In the genomic region with DNA sequence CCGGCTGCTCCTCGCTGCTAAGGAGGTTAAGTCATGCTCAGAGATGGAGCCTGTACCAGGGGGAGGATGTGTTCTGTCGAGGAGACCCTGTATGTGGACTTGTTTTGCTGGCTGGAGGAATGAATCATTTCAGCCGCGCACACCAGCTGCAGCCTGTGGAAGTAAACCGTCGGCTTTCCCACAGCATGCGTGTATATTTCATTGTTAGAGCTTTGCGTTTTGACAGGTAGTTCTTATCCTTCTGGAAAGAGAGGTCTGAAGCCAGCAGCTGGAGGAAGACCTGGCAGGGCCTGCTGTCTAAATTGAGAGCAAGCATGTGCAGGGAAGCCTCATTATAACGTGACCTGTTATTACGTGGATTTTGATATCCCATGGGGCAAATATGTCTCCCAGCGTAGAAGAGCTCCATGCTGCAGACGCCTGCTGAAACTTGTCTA, we compare ENCODE assay signal across 10 mouse cellular contexts.
DNase-seq lines count a peak whose midpoint lies in the region; ATAC-seq and TF ChIP-seq lines count a peak whose summit lies in the region.
"Had no signal": no experiment of that assay in that cellular context is flagged by ENCODE, and none has a peak within 500 bp of the region (broad histone marks: within the 10 kb centered on the region; RNA-seq: fewer than 3 reads in every experiment).

No protein-coding gene starts in this region.

- H3K4me1 ChIP-seq in hindbrain, embryonic 14.5 days (replicated peaks; ENCODE audit: control insufficient read depth, insufficient read depth, low read length): peaks cover 10% of the 10 kb centered on the region; the same call in 1 of the 2 replicates
- H3K4me1 ChIP-seq in hindbrain, embryonic 12.5 days: no peaks in the 10 kb centered on the region; the same call in 1 of the 2 replicates
- H3K4me1 ChIP-seq in midbrain, embryonic 16.5 days (ENCODE audit: control insufficient read depth, insufficient read depth, low read length): 0 out of 2 replicates have a peak, but pooled peaks cover 2% of the 10 kb centered on the region
- peaks cover 11% of the 10 kb centered on the region for H3K4me1 ChIP-seq in midbrain, embryonic 10.5 days
- H3K4me1 ChIP-seq in limb, embryonic 12.5 days (replicated peaks): peaks cover 45% of the 10 kb centered on the region
- H3K4me1 ChIP-seq in stomach, postnatal 0 days (replicated peaks; ENCODE audit: control insufficient read depth, insufficient read depth): no peaks in the 10 kb centered on the region

- 45% methylated on average over 13 of the region's 13 CpGs for WGBS in hindbrain, embryonic 14.5 days
- WGBS in hindbrain, embryonic 12.5 days: 58% methylated on average over 13 of the region's 13 CpGs
- WGBS in midbrain, embryonic 16.5 days: 57% methylated on average over 13 of the region's 13 CpGs
- 89% methylated on average over 13 of the region's 13 CpGs for WGBS in midbrain, embryonic 10.5 days
- WGBS in limb, embryonic 12.5 days: 36% methylated on average over 13 of the region's 13 CpGs
- 25% methylated on average over 13 of the region's 13 CpGs for WGBS in stomach, postnatal 0 days

- DNase-seq in hindbrain, embryonic 14.5 days (ENCODE audit: low spot score): no peak
- no peak for DNase-seq in midbrain, embryonic 10.5 days (ENCODE audit: low spot score)
- no peak for DNase-seq in stomach, postnatal 0 days (ENCODE audit: low spot score)
- DNase-seq in cerebellum, adult 9-10 months: no peak
- DNase-seq: lung, postnatal 36 days had no signal

- no peak overlapping the region for H3K9ac ChIP-seq in hindbrain, embryonic 14.5 days
- no peak overlapping the region for H3K9ac ChIP-seq in hindbrain, embryonic 12.5 days
- peak overlapping the region; percentile 13; the same call in 1 of the 2 replicates for H3K9ac ChIP-seq in midbrain, embryonic 16.5 days (ENCODE audit: low read depth, low read length)
- H3K9ac ChIP-seq in limb, embryonic 12.5 days (replicated peaks): no peak overlapping the region
- H3K9ac ChIP-seq in stomach, postnatal 0 days (ENCODE audit: low read length): no peak overlapping the region
- H3K9ac ChIP-seq: heart, embryonic 12.5 days had no signal

- H3K36me3 ChIP-seq in hindbrain, embryonic 14.5 days (replicated peaks; ENCODE audit: control insufficient read depth, insufficient read depth): no peaks in the 10 kb centered on the region
- no peaks in the 10 kb centered on the region for H3K36me3 ChIP-seq in hindbrain, embryonic 12.5 days
- no peaks in the 10 kb centered on the region for H3K36me3 ChIP-seq in midbrain, embryonic 16.5 days (ENCODE audit: control insufficient read depth, insufficient read depth, low read length)
- no peaks in the 10 kb centered on the region for H3K36me3 ChIP-seq in midbrain, embryonic 10.5 days
- H3K36me3 ChIP-seq in limb, embryonic 12.5 days: no peaks in the 10 kb centered on the region
- H3K36me3 ChIP-seq in stomach, postnatal 0 days (ENCODE audit: control insufficient read depth, insufficient read depth, low read length): no peaks in the 10 kb centered on the region
- H3K36me3 ChIP-seq: heart, embryonic 12.5 days had no signal

- no peak for TF ChIP-seq CTCF in stomach, postnatal 0 days (IDR thresholded peaks at IDR 0.05; ENCODE audit: low read depth)

- no peaks in the 10 kb centered on the region for H3K9me3 ChIP-seq in hindbrain, embryonic 14.5 days (ENCODE audit: control insufficient read depth, low read length)
- no peaks in the 10 kb centered on the region for H3K9me3 ChIP-seq in hindbrain, embryonic 12.5 days (replicated peaks)
- H3K9me3 ChIP-seq in midbrain, embryonic 16.5 days (replicated peaks; ENCODE audit: control insufficient read depth, low read length, poor library complexity, severe bottlenecking): no peaks in the 10 kb centered on the region
- H3K9me3 ChIP-seq in midbrain, embryonic 10.5 days (replicated peaks): no peaks in the 10 kb centered on the region
- no peaks in the 10 kb centered on the region for H3K9me3 ChIP-seq in limb, embryonic 12.5 days
- H3K9me3 ChIP-seq in stomach, postnatal 0 days (ENCODE audit: control insufficient read depth, low read length): no peaks in the 10 kb centered on the region
- H3K9me3 ChIP-seq: heart, embryonic 12.5 days had no signal

- H3K4me2 ChIP-seq in hindbrain, embryonic 14.5 days (replicated peaks): no peak overlapping the region
- H3K4me2 ChIP-seq in hindbrain, embryonic 12.5 days (replicated peaks): no peak overlapping the region
- H3K4me2 ChIP-seq in midbrain, embryonic 16.5 days (ENCODE audit: low read length): no peak overlapping the region
- H3K4me2 ChIP-seq in limb, embryonic 12.5 days: no peak overlapping the region
- H3K4me2 ChIP-seq in stomach, postnatal 0 days (replicated peaks; ENCODE audit: low read depth): no peak overlapping the region
- H3K4me2 ChIP-seq: heart, embryonic 12.5 days; liver, embryonic 11.5 days had no signal

- no peak overlapping the region for H3K4me3 ChIP-seq in hindbrain, embryonic 14.5 days (replicated peaks; ENCODE audit: low read length)
- H3K4me3 ChIP-seq in hindbrain, embryonic 12.5 days: no peak overlapping the region
- H3K4me3 ChIP-seq in midbrain, embryonic 16.5 days (ENCODE audit: low read depth, low read length): no peak overlapping the region
- H3K4me3 ChIP-seq in midbrain, embryonic 10.5 days: no peak overlapping the region
- H3K4me3 ChIP-seq in limb, embryonic 12.5 days (replicated peaks): no peak overlapping the region
- H3K4me3 ChIP-seq in stomach, postnatal 0 days (ENCODE audit: low read depth, low read length): no peak overlapping the region
- H3K4me3 ChIP-seq: heart, embryonic 12.5 days had no signal

- peak overlapping the region; percentile 58; the same call in 1 of the 2 replicates for H3K27ac ChIP-seq in hindbrain, embryonic 14.5 days
- no peak overlapping the region for H3K27ac ChIP-seq in hindbrain, embryonic 12.5 days
- H3K27ac ChIP-seq in midbrain, embryonic 16.5 days (ENCODE audit: low read length): peak overlapping the region; percentile 66
- H3K27ac ChIP-seq in midbrain, embryonic 10.5 days (replicated peaks): no peak overlapping the region
- peak overlapping the region; percentile 51; the same call in 1 of the 2 replicates for H3K27ac ChIP-seq in limb, embryonic 12.5 days
- H3K27ac ChIP-seq in stomach, postnatal 0 days (replicated peaks): no peak overlapping the region

- H3K27me3 ChIP-seq in hindbrain, embryonic 14.5 days (ENCODE audit: control insufficient read depth, insufficient read depth, low read length): no peaks in the 10 kb centered on the region
- no peaks in the 10 kb centered on the region for H3K27me3 ChIP-seq in hindbrain, embryonic 12.5 days
- H3K27me3 ChIP-seq in midbrain, embryonic 16.5 days (ENCODE audit: control insufficient read depth, insufficient read depth, low read depth, low read length): no peaks in the 10 kb centered on the region
- peaks cover 34% of the 10 kb centered on the region; the same call in 1 of the 2 replicates for H3K27me3 ChIP-seq in midbrain, embryonic 10.5 days (ENCODE audit: low read depth, poor library complexity, severe bottlenecking)
- H3K27me3 ChIP-seq in limb, embryonic 12.5 days: no peaks in the 10 kb centered on the region
- no peaks in the 10 kb centered on the region for H3K27me3 ChIP-seq in stomach, postnatal 0 days (ENCODE audit: control insufficient read depth, insufficient read depth, low read length)
- H3K27me3 ChIP-seq: heart, embryonic 12.5 days had no signal

- no peak for TF ChIP-seq EP300 in stomach, postnatal 0 days (optimal IDR thresholded peaks at IDR 0.05)

- no peak for ATAC-seq in hindbrain, embryonic 14.5 days (ENCODE audit: low FRiP score)
- no peak for ATAC-seq in hindbrain, embryonic 12.5 days (ENCODE audit: low FRiP score)
- ATAC-seq in midbrain, embryonic 16.5 days: no peak
- ATAC-seq in limb, embryonic 12.5 days (ENCODE audit: insufficient number of reproducible peaks, insufficient read depth, low FRiP score, low TSS enrichment, low read depth): peak; percentile 66; the same call in 1 of the 2 replicates
- peak; percentile 17; the same call in 1 of the 2 replicates for ATAC-seq in stomach, postnatal 0 days (ENCODE audit: low FRiP score, low TSS enrichment)

Comparison
In these comparisons a context has a peak if more than half of its experiments do, and no peak if none do; other contexts are left out.
1. H3K27ac ChIP-seq: peak in hindbrain, embryonic 14.5 days (single experiment), midbrain, embryonic 16.5 days (single experiment) and limb, embryonic 12.5 days (single experiment); none in hindbrain, embryonic 12.5 days (single experiment), midbrain, embryonic 10.5 days (single experiment) and stomach, postnatal 0 days (single experiment).
2. ATAC-seq: peak in limb, embryonic 12.5 days (single experiment) and stomach, postnatal 0 days (single experiment); none in hindbrain, embryonic 14.5 days (single experiment), hindbrain, embryonic 12.5 days (single experiment) and midbrain, embryonic 16.5 days (single experiment).